Mouse (Mus musculus): ENCODE results near the gene Myocd.

DNA sequence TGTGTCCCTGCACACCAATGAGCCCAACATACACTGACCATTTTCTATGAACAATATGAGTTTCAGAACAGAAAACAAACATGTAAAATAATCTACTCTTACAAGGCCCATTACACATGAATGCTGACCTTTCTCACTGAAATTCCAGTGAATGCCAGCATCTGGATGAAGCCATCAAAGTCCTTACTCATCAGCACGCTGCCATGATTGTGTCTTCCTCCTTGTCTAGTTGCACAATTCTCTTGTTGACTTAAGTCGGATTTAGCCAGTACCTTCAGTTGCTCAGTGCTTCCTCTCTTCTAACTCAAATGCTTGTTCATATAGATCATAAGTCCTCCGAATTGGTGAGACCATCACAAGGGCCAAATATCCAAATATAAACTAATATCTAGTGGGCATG is 130.8 kb downstream of the Myocd start:
- TF ChIP-seq CTCF (IDR thresholded peaks at IDR 0.05): no peak
- TF ChIP-seq EP300 (IDR thresholded peaks at IDR 0.05): no peak
